Mouse (Mus musculus) naive thymus-derived CD4-positive, alpha-beta T cell, adult 2 months (primary cell): ENCODE measurements at regions not wholly inside any gene's neighbourhood (a gene's known extent, or its start where the extent isn't known, plus 50 kb on each side); places are given as distances from the start of the nearest gene placed in this dataset.

Source experiments
- DNase-seq: peaks from one replicate; pipeline ENCODE4 v3.0.0-alpha.2; 2011; ENCODE audit warnings: low read depth

- no peak for DNase-seq
These were observed 159.1 kb downstream of the En1 start for GRCm38 (mm10) chr1:120761364-120761763.

DNA sequence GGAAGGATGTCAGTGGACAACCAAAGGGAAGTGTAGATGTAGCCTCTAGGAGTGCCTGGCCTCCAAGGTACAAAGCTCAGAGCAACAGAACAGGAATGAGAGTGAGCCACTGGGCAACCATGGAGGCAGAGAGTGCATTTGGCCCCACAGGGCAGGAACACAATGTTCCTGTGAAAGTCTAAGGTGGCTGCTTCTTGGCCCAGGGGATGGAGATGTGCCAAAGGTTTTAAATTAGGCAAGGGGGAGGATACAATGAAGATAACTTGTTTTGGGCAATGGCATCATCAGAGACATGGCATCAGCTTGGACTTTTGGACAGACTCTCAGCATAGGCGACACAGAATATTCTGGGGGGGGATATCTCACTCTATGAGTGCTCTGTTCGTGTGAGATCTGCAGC lies 160.3 kb downstream of the En1 start:
- DNase-seq = no peak

GRCm38 (mm10) chr1:120762921-120763595 lies 160.8 kb downstream of the En1 start:
- DNase-seq = no peak

GRCm38 (mm10) chr1:120767054-120767453 lies 164.8 kb downstream of the En1 start:
- DNase-seq = no peak

DNA sequence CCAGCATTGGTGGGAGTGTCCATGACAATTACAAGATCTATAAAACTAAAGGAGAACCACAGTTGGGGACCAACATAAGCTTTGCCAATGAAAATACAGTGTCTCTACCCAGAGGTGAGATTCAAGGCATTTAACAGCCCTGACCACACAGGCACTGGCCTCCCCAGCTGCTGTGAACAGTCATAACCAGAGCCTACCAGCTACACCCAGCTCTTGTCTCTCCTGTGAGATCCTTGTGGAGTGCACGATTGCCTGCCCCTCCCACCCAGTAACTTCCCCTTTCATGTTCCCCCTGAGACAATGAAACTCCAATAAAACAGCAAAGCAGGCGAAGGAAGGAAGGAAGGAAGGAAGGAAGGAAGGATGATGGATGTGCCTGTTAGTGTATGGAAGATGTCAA lies 169.1 kb downstream of the En1 start:
- no peak for DNase-seq

- no peak for DNase-seq
These were observed 174.7 kb downstream of the En1 start for GRCm38 (mm10) chr1:120776906-120777305.

DNA sequence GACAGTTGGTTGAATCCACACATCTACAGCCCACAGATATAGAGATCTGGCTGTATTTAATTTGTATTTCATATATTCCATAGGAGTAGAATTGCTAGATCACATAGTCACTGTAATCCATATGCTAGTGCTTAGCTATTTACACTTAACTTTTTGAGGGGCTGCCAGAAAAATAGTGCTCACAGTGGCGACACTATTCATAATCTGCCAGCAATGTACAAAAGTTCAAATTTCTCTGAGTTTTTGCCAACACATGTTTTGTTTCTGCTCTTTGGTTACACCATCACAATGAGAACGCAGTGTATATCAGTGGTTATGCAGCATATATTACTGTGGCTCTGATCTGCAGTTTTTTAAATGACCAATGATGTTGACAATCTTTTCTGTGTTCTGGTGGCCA lies 175.2 kb downstream of the En1 start:
- DNase-seq = no peak

- no peak for DNase-seq
These were observed 193.0 kb downstream of the En1 start for GRCm38 (mm10) chr1:120795245-120795644.

GRCm38 (mm10) chr1:120801248-120801979 lies 199.2 kb downstream of the En1 start:
- no peak for DNase-seq

DNA sequence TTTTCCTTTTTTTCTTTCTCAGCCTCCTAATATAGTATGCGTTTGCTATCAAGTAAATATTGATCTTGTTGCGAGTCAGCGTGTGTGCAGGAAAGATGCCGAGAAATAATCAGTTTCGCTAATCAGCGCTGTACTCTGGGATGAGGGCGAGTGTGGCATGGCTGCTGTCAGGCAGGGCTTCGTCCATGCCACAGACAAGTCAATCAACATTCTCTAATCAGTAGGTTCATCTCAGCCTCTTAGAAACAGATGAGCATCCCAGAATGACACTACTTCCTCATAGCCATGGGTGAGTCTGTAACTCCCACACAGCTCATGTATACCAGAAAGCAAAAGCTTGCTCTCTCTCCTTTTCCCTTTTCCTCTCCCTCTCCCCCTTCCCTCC lies 199.8 kb downstream of the En1 start:
- DNase-seq = no peak

DNA sequence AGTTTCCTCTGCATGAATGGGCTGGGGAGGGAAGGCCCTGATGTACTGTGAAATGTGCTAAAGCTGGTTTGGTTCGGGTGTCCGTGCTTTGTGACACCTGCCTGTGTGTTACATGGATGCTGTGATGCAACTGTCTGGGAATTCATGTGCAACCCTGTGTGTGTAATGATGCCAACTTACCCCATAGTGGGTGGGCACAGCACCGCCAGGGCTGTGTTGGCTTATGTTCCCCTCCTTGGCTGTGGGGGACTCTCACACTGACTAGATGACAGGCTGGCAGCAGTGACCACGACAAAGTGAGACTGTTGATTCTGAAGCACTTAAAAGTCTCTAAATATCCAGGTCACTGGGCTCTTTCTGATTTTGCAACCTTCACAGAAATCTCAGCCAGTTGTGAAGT lies 212.2 kb downstream of the En1 start:
- no peak for DNase-seq

- no peak for DNase-seq
These were observed 214.1 kb downstream of the En1 start for GRCm38 (mm10) chr1:120816237-120816820.

- DNase-seq = no peak
These were observed 215.3 kb downstream of the En1 start for GRCm38 (mm10) chr1:120817563-120817962.

DNA sequence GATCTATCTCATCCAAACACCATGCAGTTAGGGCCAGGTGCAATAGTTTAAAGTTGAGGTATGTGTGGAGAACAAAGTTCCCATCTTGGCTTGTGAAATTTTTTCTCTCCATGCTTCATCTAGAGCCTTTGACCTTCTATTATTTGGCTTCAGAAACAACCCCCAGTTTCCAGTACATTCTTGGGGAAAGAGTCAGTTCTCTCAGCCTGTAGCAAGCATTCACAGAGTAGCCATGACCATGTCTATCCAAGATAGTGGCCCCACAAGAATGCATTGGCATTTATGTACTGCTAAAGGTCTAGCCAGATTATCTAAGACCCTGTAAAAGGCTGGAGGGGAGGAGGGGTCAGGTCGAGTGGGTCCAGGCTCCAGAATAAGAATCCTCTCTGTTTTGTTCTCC lies 229.8 kb downstream of the En1 start:
- no peak for DNase-seq

DNA sequence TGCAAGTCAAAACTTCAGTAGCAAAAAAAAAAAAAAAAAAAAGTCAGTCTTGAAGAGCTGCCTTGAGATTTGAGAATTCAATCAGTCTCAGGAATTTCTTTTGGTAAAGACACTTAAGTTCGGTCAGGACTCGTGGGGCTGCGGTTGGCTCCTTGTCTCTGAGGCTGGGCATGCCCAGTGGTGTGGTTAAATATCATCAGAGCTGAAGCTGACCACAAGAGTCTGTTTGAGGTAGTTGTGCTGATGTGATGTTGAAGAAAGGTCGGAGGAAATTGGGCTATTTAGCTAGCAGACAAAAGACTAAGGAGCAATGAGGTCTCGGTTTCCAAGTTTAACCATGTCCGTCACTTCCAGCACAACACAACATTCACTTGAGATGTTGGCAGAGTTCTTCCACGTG lies 240.4 kb downstream of the En1 start:
- DNase-seq = no peak

DNA sequence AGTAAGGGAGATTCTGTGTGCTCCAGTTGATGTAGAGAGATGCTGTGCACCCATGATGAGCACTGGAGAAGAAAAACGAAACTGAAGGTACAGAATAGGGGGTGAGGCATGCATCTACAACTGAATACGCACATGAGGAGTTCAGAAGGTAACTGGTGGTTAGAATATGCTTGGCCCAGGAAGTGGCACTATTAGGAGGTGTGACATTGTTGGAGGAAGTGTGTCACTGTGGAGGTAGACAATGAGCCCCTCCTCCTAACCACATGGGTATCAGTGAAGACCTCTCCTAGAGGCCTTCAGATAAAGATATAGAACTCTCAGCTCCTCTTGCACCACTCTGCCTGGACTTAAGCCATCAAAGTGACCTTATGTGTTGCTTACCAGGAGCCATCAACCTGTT lies 243.9 kb downstream of the En1 start:
- no peak for DNase-seq

DNA sequence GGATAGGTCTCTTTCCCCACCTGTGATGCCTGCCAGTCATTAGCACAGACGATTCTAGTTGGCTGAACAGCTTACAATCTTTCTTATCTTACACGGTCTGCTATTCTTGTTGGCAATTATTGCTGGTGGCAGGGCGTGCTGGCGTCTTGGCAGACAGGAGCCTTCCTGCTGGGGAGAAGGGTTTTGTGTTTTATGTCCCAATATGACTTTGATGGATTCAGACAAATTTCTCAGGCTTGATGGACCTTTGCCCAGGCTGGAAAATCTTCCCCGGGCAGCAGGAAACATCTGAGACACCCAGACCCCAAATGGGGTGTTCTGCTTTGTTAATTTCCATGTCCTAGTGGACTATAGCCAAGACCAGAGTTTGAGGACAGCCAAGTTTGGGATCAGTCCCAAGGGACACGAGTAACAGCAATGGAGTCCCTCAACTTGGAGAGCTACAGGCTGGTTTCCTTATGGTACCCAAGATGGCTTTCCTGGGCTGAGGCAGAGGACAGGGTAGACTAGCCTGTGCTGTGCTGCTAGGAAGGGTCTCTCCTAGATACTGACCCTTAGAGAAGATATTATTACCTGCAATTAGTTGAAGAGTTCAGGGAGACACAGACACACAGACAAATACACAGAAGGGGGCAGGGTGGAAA lies 249.8 kb downstream of the En1 start:
- no peak for DNase-seq

- no peak for DNase-seq
These were observed 255.3 kb downstream of the En1 start for GRCm38 (mm10) chr1:120857566-120857965.

GRCm38 (mm10) chr1:120859546-120859945 lies 257.3 kb downstream of the En1 start:
- DNase-seq = no peak

- DNase-seq = no peak
These were observed 270.3 kb downstream of the En1 start for GRCm38 (mm10) chr1:120872554-120872953.

- no peak for DNase-seq
These were observed 280.8 kb downstream of the En1 start for GRCm38 (mm10) chr1:120882959-120883549.

- DNase-seq = no peak
These were observed 281.4 kb downstream of the En1 start for GRCm38 (mm10) chr1:120883632-120884031.

DNA sequence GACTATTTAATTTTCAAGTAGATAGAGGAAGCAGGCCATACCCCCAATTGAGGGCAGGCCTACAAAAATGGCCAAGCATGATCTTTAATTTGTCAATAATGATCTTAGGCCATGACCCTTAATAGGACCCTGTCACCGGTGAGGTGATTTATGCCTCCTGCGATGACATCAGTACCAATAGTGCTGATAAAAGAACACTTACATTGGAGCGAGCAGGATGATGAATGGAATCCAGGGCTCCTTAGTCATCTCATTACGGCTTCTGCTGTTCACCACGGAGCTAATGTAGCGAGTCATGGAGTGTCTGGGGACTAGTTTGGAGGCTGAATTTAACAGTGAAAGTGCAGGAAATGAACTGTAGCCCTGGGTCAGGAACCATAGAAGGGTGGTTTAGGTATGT lies 308.6 kb downstream of the En1 start:
- DNase-seq = no peak
